Mouse (Mus musculus) hindbrain, postnatal 0 days (tissue): ENCODE data around the gene Mnt. TPM values are rescaled to one million over a fixed set of nuclear protein-coding genes. Genes with fewer than 3 reads are reported as not detected.

Source experiments
- ATAC-seq: fragments of 200-750 bp; cut with Nextera tagmentation; 2 replicates; pipeline ENCODE4 v1.8.0; 2017; ENCODE audit warnings: mild to moderate bottlenecking, moderate TSS enrichment, moderate library complexity
- DNase-seq: peaks from one replicate; pipeline ENCODE4 v3.0.0-alpha.2; 2015; ENCODE audit warnings: low spot score
- H3K27ac ChIP-seq: fragments of 300-500 bp; sonication (generic); 2 replicates; pipeline ENCODE4 v1.5.1; 2014; ENCODE audit warnings: mild to moderate bottlenecking
- H3K27me3 ChIP-seq: fragments of 300-500 bp; sonication (generic); 2 replicates; pipeline ENCODE4 v1.6.1; 2014; ENCODE audit warnings: low read length, mixed read lengths; ENCODE audit not compliant: insufficient read depth
- H3K36me3 ChIP-seq: fragments of 300-500 bp; sonication (generic); 2 replicates; pipeline ENCODE4 v1.6.1; 2014; ENCODE audit warnings: low read length, mixed read lengths; ENCODE audit not compliant: insufficient read depth
- H3K4me1 ChIP-seq: fragments of 300-500 bp; sonication (generic); 2 replicates; pipeline ENCODE4 v1.6.1; 2014; ENCODE audit warnings: antibody characterized with exemption, low read length, mixed read lengths; ENCODE audit not compliant: insufficient read depth
- H3K4me2 ChIP-seq: fragments of 300-500 bp; sonication (generic); 2 replicates; pipeline ENCODE4 v1.6.1; 2014; ENCODE audit warnings: low read depth, mild to moderate bottlenecking, low read length, moderate library complexity, mixed read lengths
- H3K4me3 ChIP-seq: fragments of 300-500 bp; sonication (generic); 2 replicates; pipeline ENCODE4 v1.5.1; 2014; ENCODE audit warnings: low read length
- H3K9ac ChIP-seq: fragments of 300-500 bp; sonication (generic); replicated peaks from 2 replicates; pipeline ENCODE4 v1.6.1; 2014; ENCODE audit warnings: mild to moderate bottlenecking, low read length, moderate library complexity, mixed read lengths
- H3K9me3 ChIP-seq: fragments of 300-500 bp; sonication (generic); 2 replicates; pipeline ENCODE4 v1.6.1; 2016; ENCODE audit warnings: low read length, mixed read lengths
- CTCF ChIP-seq: IDR thresholded peaks from 2 replicates; pipeline ENCODE4 v1.5.1; 2016; ENCODE audit warnings: antibody characterized with exemption, control low read depth, low read depth
- WGBS: fragments of 180-500 bp; shearing (Covaris S2); extraction: QIAGEN DNeasy Blood & Tissue Kit; methylation state at CpG from one replicate; pipeline ENCODE4 v1.1.7; 2014; 5-methylcytosine and 5-hydroxymethylcytosine counted together
- polyA plus RNA-seq: library from polyadenylated mRNA; unstranded; fragments of >200 nt; fragmentation: Nextera tagmentation; extraction: Ambion mirVana; gene quantifications from 2 replicates; pipeline ENCODE4 v1.2.1, GENCODE M21; 2015
- total RNA-seq: library from RNA; depleted of rRNA; stranded (reverse); fragments of >200 nt; gene quantifications from 2 replicates; pipeline ENCODE4 v1.2.3, GENCODE M21; 2014

Gene Mnt
- total and polyA plus RNA-seq, 2 experiments from 2014 or later: 8.4 to 18.5 TPM

- peaks cover 11% of the 10 kb centered on the region for H3K4me1 ChIP-seq
- WGBS: 72% methylated on average over 4 of the region's 4 CpGs
Observed at GRCm38 (mm10) chr11:74870544-74870943, 39.8 kb downstream of the Mnt start.

GRCm38 (mm10) chr11:74870991-74871622 lies 40.4 kb downstream of the Mnt start:
- H3K4me3 ChIP-seq: no peak overlapping the region
- peaks cover 11% of the 10 kb centered on the region; the same call in 1 of the 2 replicates for H3K36me3 ChIP-seq
- WGBS: 10% methylated on average over 12 of the region's 12 CpGs
- ATAC-seq (no peak), DNase-seq (peak; percentile 63)
- no peaks in the 10 kb centered on the region for H3K9me3 ChIP-seq
- TF ChIP-seq CTCF: peak; percentile 49
- H3K27ac ChIP-seq: peak overlapping the region; percentile 42; the same call in 1 of the 2 replicates
- no peaks in the 10 kb centered on the region for H3K27me3 ChIP-seq
- H3K4me1 ChIP-seq: peaks cover 13% of the 10 kb centered on the region
- no peak overlapping the region for H3K4me2 ChIP-seq
- H3K9ac ChIP-seq: no peak overlapping the region

More at GRCm38 (mm10) chr11:74870544-74870943, 39.8 kb downstream of the Mnt start:
- Histone ChIP-seq H3K9ac (no peak overlapping the region), H3K36me3 (peaks cover 11% of the 10 kb centered on the region; the same call in 1 of the 2 replicates), H3K9me3 (no peaks in the 10 kb centered on the region), H3K27me3 (no peaks in the 10 kb centered on the region), H3K27ac (0 out of 2 replicates have a peak overlapping the region, but pooled peaks have one; percentile 16), H3K4me2 (no peak overlapping the region), H3K4me3 (no peak overlapping the region)
- no peak for DNase-seq
- ATAC-seq: no peak
- no peak for TF ChIP-seq CTCF

GRCm38 (mm10) chr11:74874630-74875029 lies 43.9 kb downstream of the Mnt start:
- ATAC-seq: no peak
- Histone ChIP-seq H3K27ac (no peak overlapping the region), H3K4me2 (no peak overlapping the region), H3K36me3 (no peaks in the 10 kb centered on the region), H3K4me1 (peaks cover 14% of the 10 kb centered on the region), H3K4me3 (no peak overlapping the region), H3K9ac (no peak overlapping the region), H3K27me3 (no peaks in the 10 kb centered on the region), H3K9me3 (no peaks in the 10 kb centered on the region)
- TF ChIP-seq CTCF: no peak
- WGBS: 55% methylated on average over 3 of the region's 3 CpGs
- DNase-seq: no peak

GRCm38 (mm10) chr11:74876801-74877200 lies 46.1 kb downstream of the Mnt start:
- 1% methylated on average over 9 of the region's 9 CpGs for WGBS
- TF ChIP-seq CTCF: no peak
- Histone ChIP-seq H3K9me3 (no peaks in the 10 kb centered on the region), H3K4me3 (no peak overlapping the region), H3K4me1 (peaks cover 13% of the 10 kb centered on the region), H3K27me3 (no peaks in the 10 kb centered on the region), H3K27ac (peak overlapping the region; percentile 78), H3K9ac (no peak overlapping the region), H3K36me3 (no peaks in the 10 kb centered on the region), H3K4me2 (peak overlapping the region; percentile 44)
- ATAC-seq: peak; percentile 93
- DNase-seq: peak; percentile 87

GRCm38 (mm10) chr11:74880999-74881398 lies 50.3 kb downstream of the Mnt start:
- WGBS: 81% methylated on average over 9 of the region's 9 CpGs
- Histone ChIP-seq H3K9me3 (no peaks in the 10 kb centered on the region), H3K36me3 (no peaks in the 10 kb centered on the region), H3K4me1 (peaks cover 16% of the 10 kb centered on the region), H3K4me2 (no peak overlapping the region), H3K27ac (no peak overlapping the region), H3K9ac (no peak overlapping the region), H3K4me3 (no peak overlapping the region), H3K27me3 (no peaks in the 10 kb centered on the region)
- ATAC-seq (no peak), DNase-seq (no peak)
- TF ChIP-seq CTCF: no peak

- Histone ChIP-seq H3K27me3 (no peaks in the 10 kb centered on the region), H3K9me3 (no peaks in the 10 kb centered on the region), H3K36me3 (no peaks in the 10 kb centered on the region), H3K4me1 (peaks cover 7% of the 10 kb centered on the region), H3K4me2 (no peak overlapping the region), H3K27ac (peak overlapping the region; percentile 32; the same call in 1 of the 2 replicates), H3K4me3 (no peak overlapping the region), H3K9ac (no peak overlapping the region)
- DNase-seq: peak; percentile 29
- ATAC-seq: no peak
- WGBS: 53% methylated on average over 14 of the region's 14 CpGs
- TF ChIP-seq CTCF: no peak
Observed at GRCm38 (mm10) chr11:74881979-74882378, 51.3 kb downstream of the Mnt start.

- no peak overlapping the region for H3K9ac ChIP-seq
- TF ChIP-seq CTCF: no peak
- no peak overlapping the region for H3K27ac ChIP-seq
- H3K4me2 ChIP-seq: no peak overlapping the region
- H3K9me3 ChIP-seq: no peaks in the 10 kb centered on the region
- DNase-seq (peak; percentile 82), ATAC-seq (peak; percentile 45; the same call in 1 of the 2 replicates)
- peaks cover 7% of the 10 kb centered on the region; the same call in 1 of the 2 replicates for H3K4me1 ChIP-seq
- 69% methylated on average over 10 of the region's 10 CpGs for WGBS
- H3K27me3 ChIP-seq: no peaks in the 10 kb centered on the region
- H3K4me3 ChIP-seq: no peak overlapping the region
- no peaks in the 10 kb centered on the region for H3K36me3 ChIP-seq
Observed at GRCm38 (mm10) chr11:74883098-74883497, 52.4 kb downstream of the Mnt start.
